8 mouse cellular contexts compared by ENCODE assay signal in the genomic region with DNA sequence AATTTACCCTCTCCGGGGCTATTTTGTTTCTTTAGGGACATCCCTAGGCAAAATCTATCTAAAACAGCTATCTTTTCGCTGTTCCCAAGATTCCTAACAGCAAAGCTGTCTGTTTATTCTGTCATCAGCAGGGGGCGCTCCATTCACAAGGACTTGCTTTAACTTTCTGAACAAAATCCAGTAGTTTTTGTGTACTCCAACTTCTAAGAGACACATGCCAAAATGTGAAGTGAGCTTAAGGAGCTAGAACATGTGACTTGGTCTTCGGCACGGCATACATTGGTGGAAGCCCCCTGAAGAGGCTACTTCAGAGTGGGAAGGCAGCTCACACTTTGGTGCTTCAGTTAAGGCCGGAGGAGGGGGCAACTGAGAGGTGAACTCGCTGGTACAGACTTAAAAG. TPM values are rescaled to one million over a fixed set of nuclear protein-coding genes. Genes with fewer than 3 reads are reported as not detected.
A peak's percentile ranks its signal among the peaks of the same experiment; 100 is the strongest.
DNase-seq lines count a peak whose midpoint lies in the region; ATAC-seq and TF ChIP-seq lines count a peak whose summit lies in the region.

No protein-coding gene starts in this region.

- ATAC-seq in kidney, embryonic 14.5 days (ENCODE audit: low FRiP score, low TSS enrichment): no peak
- no peak for ATAC-seq in embryonic facial prominence, embryonic 11.5 days (replicated peaks; ENCODE audit: insufficient number of reproducible peaks, low FRiP score, low TSS enrichment, low read depth)
- ATAC-seq in limb, embryonic 14.5 days (ENCODE audit: low FRiP score, low read depth): no peak

- peak; percentile 66 for DNase-seq in kidney, adult 18-20 months
- DNase-seq in adrenal gland, postnatal 14 days: peak; percentile 81
- peak; percentile 85 for DNase-seq in embryonic facial prominence, embryonic 11.5 days (ENCODE audit: low spot score)
- DNase-seq in kidney, adult 8-10 months: peak; percentile 28 to 64
- peak; percentile 78 for DNase-seq in limb, embryonic 14.5 days (ENCODE audit: low spot score)
- DNase-seq in retina, adult 2 months (ENCODE audit: low read depth, low spot score): peak; percentile 36
- peak; percentile 27 for DNase-seq in urinary bladder, adult 2 months (ENCODE audit: low spot score)

- no peak overlapping the region for H3K4me3 ChIP-seq in kidney, embryonic 14.5 days (ENCODE audit: low read length)
- no peak overlapping the region for H3K4me3 ChIP-seq in embryonic facial prominence, embryonic 11.5 days (ENCODE audit: low read depth, low read length)
- no peak overlapping the region for H3K4me3 ChIP-seq in limb, embryonic 14.5 days (replicated peaks; ENCODE audit: low read length)

- H3K27me3 ChIP-seq in kidney, embryonic 14.5 days (ENCODE audit: control insufficient read depth, insufficient read depth, low read length): no peaks in the 10 kb centered on the region
- H3K27me3 ChIP-seq in embryonic facial prominence, embryonic 11.5 days (ENCODE audit: control insufficient read depth, insufficient read depth, low read length): no peaks in the 10 kb centered on the region
- H3K27me3 ChIP-seq in limb, embryonic 14.5 days (ENCODE audit: control insufficient read depth, insufficient read depth, low read length): no peaks in the 10 kb centered on the region

- no peaks in the 10 kb centered on the region for H3K36me3 ChIP-seq in kidney, embryonic 14.5 days (ENCODE audit: control insufficient read depth, insufficient read depth, low read length)
- H3K36me3 ChIP-seq in embryonic facial prominence, embryonic 11.5 days (replicated peaks; ENCODE audit: control insufficient read depth, insufficient read depth, low read depth, low read length): no peaks in the 10 kb centered on the region
- no peaks in the 10 kb centered on the region for H3K36me3 ChIP-seq in limb, embryonic 14.5 days (ENCODE audit: control insufficient read depth, insufficient read depth, low read length)

- H3K9me3 ChIP-seq in kidney, embryonic 14.5 days (ENCODE audit: control insufficient read depth, low read length): no peaks in the 10 kb centered on the region
- H3K9me3 ChIP-seq in embryonic facial prominence, embryonic 11.5 days (replicated peaks; ENCODE audit: control insufficient read depth, low read length): no peaks in the 10 kb centered on the region
- H3K9me3 ChIP-seq in limb, embryonic 14.5 days (ENCODE audit: control insufficient read depth, low read length): no peaks in the 10 kb centered on the region

- 49% methylated on average over 7 of the region's 7 CpGs for WGBS in kidney, embryonic 14.5 days
- 47% methylated on average over 7 of the region's 7 CpGs for WGBS in embryonic facial prominence, embryonic 11.5 days
- WGBS in limb, embryonic 14.5 days: 42% methylated on average over 7 of the region's 7 CpGs

- TF ChIP-seq POLR2A in limb, embryonic 14.5 days (IDR thresholded peaks at IDR 0.05; ENCODE audit: borderline replicate concordance, extremely low read depth, insufficient read depth, insufficient read length): no peak

- H3K9ac ChIP-seq in kidney, embryonic 14.5 days (ENCODE audit: low read depth, low read length): no peak overlapping the region
- H3K9ac ChIP-seq in embryonic facial prominence, embryonic 11.5 days (replicated peaks; ENCODE audit: low read length): no peak overlapping the region
- no peak overlapping the region for H3K9ac ChIP-seq in limb, embryonic 14.5 days (ENCODE audit: low read depth, low read length, severe bottlenecking)

- no peak overlapping the region for H3K4me2 ChIP-seq in kidney, embryonic 14.5 days (replicated peaks; ENCODE audit: low read depth, low read length)
- H3K4me2 ChIP-seq in embryonic facial prominence, embryonic 11.5 days (ENCODE audit: low read depth, low read length): no peak overlapping the region
- no peak overlapping the region for H3K4me2 ChIP-seq in limb, embryonic 14.5 days (replicated peaks; ENCODE audit: low read depth, low read length, severe bottlenecking)

- no peaks in the 10 kb centered on the region for H3K4me1 ChIP-seq in kidney, embryonic 14.5 days (ENCODE audit: control insufficient read depth, insufficient read depth, low read length)
- no peaks in the 10 kb centered on the region for H3K4me1 ChIP-seq in embryonic facial prominence, embryonic 11.5 days (ENCODE audit: control insufficient read depth, insufficient read depth, low read length)
- no peaks in the 10 kb centered on the region for H3K4me1 ChIP-seq in limb, embryonic 14.5 days (ENCODE audit: control insufficient read depth, insufficient read depth, low read length)

- H3K27ac ChIP-seq in kidney, embryonic 14.5 days (ENCODE audit: low read depth, low read length): no peak overlapping the region
- H3K27ac ChIP-seq in embryonic facial prominence, embryonic 11.5 days (replicated peaks; ENCODE audit: low read depth, low read length): no peak overlapping the region
- H3K27ac ChIP-seq in limb, embryonic 14.5 days (replicated peaks; ENCODE audit: low read depth, low read length): no peak overlapping the region

RNA-seq across cellular contexts. Expression of gene Rmdn2, which starts 49.7 kb away (rescaled TPM):
- 13.8 and 15.1 TPM in 2 replicates for polyA plus RNA-seq in kidney, embryonic 14.5 days (2014; fragmentation: Nextera tagmentation; extraction: Ambion mirVana)
- 163 and 175 TPM in 2 replicates for total RNA-seq in adrenal gland, postnatal 14 days (2021)
- polyA plus RNA-seq in embryonic facial prominence, embryonic 11.5 days (2014; fragmentation: Nextera tagmentation; extraction: Ambion mirVana): 9.5 and 9.7 TPM in 2 replicates
- 4.9 and 7.6 TPM in 2 replicates for polyA plus RNA-seq in limb, embryonic 14.5 days (2012; rRNA removed)
- 10.7 and 11.9 TPM in 2 replicates for polyA plus RNA-seq in limb, embryonic 14.5 days (2014; fragmentation: Nextera tagmentation; extraction: Ambion mirVana)
- 8.8 and 10.2 TPM in 2 replicates for polyA plus RNA-seq in urinary bladder, adult 2 months (2012; rRNA removed)

RNA-seq across cellular contexts. Expression of gene Cyp1b1, which starts 53.5 kb away (rescaled TPM):
- polyA plus RNA-seq in kidney, embryonic 14.5 days (2014; fragmentation: Nextera tagmentation; extraction: Ambion mirVana): 9.0 and 16.5 TPM in 2 replicates
- total RNA-seq in adrenal gland, postnatal 14 days (2021): 21.2 and 33.9 TPM in 2 replicates
- polyA plus RNA-seq in embryonic facial prominence, embryonic 11.5 days (2014; fragmentation: Nextera tagmentation; extraction: Ambion mirVana): 7.2 and 7.7 TPM in 2 replicates
- 1.8 and 2.6 TPM in 2 replicates for polyA plus RNA-seq in limb, embryonic 14.5 days (2012; rRNA removed)
- 2.5 and 2.7 TPM in 2 replicates for polyA plus RNA-seq in limb, embryonic 14.5 days (2014; fragmentation: Nextera tagmentation; extraction: Ambion mirVana)
- 25.9 and 28.4 TPM in 2 replicates for polyA plus RNA-seq in urinary bladder, adult 2 months (2012; rRNA removed)

Comparison
In these comparisons a context has a peak if more than half of its experiments do, and no peak if none do; other contexts are left out.
1. DNase-seq: peak in every context shown above with its lines; median percentile 85 in embryonic facial prominence, embryonic 11.5 days; 81 in adrenal gland, postnatal 14 days; 78 in limb, embryonic 14.5 days; 66 in kidney, adult 18-20 months; 46 in kidney, adult 8-10 months; 36 in retina, adult 2 months; 27 in urinary bladder, adult 2 months.